Mouse (Mus musculus) kidney, postnatal 36 days (tissue): Measurements from ENCODE around the gene Phf5a.
A peak's percentile ranks its signal among the peaks of the same experiment; 100 is the strongest.
"Not testable (repeated sequence)": the region's sequence is repeated elsewhere in the genome, so short reads cannot be mapped to it uniquely, and the experiment has no call there.

Experiments
- DNase-seq, 2 experiments: peaks; one replicate each; pipeline ENCODE4 v3.0.0; 2021 to 2022; ENCODE audit warnings: mixed read lengths in 2 of 2

Gene Phf5a

DNA sequence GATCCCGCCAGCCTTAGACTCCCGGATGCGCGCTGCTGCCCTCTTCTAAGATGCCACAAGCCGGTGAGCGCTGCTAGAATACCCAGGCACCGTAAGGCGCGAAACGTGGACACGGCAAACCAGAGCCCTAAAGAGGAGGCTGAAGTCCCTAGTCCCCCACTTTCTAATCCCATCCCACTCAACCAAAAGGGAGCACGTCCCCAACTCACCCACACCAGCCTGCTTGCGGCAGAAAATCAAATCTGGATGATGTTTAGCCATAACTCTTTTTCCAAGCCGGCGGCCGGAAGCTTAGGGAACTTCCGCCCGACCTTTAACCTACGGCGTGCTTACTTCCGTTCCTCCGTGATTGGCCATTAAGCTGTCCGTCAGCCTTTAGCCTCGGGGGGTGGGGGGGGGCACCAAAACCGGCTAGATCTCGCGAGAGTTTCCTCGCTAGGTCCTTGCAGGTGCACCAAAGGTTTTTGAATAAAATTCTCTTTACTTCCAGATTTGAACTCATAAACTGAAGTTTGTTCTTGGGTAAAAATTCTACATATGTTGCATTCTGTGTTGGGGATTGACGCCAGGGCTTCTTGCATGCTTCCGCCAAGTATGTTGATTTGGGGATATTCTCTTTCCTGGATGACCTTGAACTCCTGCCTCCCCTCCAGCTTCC lies at the start of gene Phf5a:
Gene Phf5a (minus strand): TSS at position 308 of the 658 bp plus-strand sequence.
- peak; percentile 92 for DNase-seq

DNA sequence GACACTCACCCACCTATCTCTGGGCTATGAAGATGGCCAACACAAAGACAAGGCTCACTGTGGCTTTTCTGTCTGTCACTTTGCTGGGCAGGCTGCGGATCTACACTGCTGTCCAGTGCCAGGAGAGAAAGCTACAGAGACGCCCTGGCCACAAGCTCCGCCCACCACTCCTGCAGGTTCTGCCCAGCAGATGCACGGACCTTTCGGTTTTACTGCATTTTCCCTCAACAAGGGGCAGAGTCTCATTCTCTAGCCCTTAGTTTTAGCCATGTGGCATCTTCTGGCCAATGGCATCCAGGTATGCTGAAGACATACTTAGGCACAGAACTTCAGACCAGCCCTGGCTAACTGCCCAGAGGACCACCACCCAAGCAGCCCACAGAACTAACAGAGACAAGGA lies 49.5 kb upstream of the Phf5a start:
- no peak for DNase-seq

DNA sequence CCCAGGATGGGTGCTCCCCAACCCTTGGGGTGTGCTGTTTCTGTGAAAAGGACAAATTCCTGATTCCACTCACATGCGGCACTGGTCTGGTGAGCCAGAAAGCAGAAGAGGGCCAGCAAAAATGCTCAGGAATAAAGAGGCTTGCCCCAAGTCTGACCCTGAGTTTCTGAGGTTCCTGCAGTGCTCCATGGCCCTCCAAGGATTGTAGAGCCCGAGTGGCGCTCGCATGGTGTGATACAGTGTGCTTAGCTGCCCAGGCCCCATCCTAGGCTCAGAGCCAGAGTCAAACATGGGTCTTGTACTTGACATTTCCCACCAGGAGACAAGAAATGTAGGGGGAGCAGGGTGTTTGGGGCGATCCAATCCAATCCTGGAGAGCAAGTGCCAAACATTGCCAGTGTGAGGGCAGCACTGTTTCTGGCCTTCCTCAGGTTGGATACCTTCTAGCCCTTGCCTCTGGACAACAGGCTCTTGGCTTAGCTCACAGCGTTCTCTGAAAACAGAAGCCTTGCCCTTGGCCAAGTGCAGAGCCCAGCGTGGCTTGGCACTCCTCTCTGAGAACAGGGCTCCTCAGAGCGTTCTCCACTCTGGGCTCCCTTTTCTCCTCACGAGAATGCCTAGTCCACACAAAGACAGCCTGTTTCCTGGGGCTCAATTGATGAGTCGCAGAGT lies 49.0 kb upstream of the Phf5a start:
- DNase-seq, result no peak

DNA sequence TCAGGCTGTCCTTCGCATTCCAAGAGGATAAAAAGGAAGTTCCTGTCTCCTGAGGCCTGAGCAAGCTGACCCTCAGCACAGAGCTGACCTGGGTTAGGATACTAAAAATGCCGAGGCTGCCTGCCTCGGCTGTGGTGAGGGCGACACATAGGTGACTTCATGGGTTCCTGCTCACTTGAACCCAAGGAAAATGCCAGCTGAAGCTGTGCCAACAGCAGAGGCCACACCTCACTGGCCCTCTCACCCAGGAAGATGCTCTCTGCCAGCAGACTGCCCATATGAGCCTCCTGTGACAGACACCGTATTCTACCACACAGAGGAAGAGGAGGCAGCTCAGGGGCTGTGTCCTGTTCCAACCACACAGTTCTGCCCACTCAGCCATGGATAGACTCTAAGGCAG lies 47.4 kb upstream of the Phf5a start:
- peak; percentile 48 to 65 for DNase-seq

DNA sequence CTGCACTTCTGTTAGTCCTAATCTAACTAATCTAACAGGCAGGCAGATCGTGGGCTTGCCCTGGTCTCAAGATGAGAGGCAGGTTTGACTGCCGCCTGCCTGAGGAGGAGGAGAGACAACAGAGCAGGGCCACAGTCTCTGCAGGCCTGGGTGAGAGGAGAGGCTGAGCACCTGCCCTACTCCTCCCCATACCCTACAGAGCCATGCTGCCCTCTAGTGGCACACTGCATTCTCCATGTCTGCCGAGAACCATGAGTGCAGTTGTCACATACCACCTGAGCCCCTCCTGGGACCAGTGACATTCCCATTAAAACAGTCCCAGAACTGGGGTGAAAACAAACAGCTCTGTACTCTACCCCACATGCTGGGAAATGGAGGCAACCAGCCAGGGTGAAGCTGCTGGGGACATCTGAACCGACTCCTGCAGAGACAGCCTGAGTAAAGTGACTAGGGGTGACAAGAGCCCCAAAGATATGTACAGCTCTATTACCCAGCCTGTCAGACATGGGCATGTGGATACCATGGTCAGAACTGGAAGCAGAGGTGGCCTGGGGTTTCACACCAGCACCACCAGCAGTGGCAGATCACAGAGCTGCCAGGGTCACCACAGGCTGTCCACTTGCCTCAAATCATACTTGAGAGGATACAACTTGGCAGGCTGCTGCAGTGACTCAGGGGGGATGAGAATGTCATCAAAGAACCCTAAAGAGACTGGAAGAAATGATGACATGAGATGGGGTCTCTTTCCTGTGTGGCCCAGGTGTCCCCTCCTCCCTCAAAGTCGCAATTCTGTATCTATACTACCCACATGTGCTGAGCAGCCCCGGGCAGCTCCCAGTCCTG lies 46.1 kb upstream of the Phf5a start:
- peak; percentile 78 to 93 for DNase-seq

DNA sequence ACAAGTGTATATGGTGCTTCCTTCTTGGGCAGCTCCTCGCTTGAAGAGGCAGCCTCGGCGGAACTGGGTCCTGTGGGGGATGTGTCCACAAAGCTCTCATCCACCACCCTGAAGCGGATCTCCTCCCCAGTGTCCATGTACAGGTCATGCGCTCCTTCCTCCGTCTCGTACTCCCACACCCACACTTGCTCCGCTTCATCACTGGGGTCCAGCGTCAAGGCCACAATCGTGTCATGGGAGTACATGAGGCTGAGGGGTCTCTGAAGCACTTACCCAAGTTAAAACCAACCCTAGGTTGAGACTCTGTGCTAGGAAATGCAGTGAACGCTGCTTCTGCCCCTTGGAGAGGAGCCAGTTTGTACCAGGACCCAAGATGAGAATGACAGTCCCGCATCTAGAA lies 45.5 kb upstream of the Phf5a start:
- DNase-seq, result no peak

DNA sequence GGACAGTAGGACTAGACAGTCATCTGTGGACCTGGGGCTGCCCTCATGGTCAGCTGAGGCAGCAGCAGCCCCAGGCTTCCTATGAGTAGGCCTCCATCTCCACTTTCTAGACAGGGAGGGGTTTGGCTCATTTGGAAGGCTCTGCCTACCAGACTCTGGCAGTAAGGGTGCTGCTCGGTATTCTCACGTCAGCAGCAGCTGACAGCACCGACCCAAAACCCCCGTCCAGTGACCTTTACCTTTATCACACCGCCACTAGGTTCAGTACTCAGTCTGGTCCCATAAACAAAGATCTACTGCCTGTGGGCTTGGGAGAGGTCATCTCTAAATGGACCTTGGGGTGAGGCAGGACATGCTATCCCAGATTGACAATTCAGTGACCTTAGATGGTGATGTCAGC lies 44.0 kb upstream of the Phf5a start:
- no peak for DNase-seq

DNA sequence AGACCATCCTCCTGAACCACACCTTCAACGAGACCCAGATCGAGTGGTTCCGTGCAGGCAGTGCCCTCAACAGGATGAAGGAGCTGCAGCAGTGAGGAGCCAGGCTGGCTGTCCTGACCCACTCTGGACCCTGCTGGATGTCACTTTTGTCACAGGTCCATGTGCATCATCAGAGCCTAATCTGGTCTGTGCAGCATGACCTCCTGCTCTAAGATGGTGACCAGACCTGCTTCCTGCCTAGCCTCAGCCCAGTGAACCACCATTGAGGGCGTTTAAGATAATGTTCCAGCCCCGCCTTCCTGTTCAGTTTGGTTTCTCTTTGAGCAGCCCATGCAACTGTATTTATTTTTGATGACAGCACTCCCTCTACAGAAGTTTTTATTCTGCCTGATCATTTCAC lies 43.0 kb upstream of the Phf5a start:
- DNase-seq, result no peak

DNA sequence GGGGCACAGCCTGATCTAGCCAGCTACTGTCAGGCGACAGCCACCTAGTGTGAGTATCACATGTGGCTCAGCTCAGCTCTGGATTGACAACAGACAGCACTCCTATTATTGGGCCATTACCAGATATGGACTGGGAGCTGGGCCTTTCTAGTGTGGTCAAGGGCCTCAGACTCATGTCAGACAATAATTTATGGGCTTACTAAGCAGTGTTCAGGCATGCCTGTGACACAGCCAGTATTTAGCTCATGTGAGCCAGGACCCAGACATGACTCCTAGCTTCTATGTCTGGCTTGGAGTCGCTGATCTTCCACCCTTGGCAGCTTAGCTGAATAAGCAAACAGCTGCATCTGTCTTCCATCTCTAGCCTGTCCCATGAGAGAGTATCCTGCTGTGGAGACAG lies 40.8 kb upstream of the Phf5a start:
- DNase-seq, result no peak

DNA sequence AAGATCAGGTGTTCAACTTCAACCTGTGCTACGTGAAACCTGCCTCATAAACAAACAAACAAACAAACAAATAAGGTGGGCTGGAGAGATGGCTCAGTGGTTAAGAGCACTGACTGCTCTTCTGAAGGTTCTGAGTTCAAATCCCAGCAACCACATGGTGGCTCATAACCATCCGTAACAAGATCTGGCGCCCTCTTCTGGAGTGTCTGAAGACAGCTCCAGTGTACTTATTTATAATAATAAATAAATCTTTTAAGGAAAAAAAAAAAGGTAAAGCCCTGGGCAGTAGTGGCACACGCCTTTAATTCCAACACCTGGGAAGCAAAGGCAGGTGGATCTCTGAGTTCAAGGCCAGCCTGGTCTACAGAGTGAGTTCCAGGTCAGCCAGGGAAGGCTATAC lies 37.1 kb upstream of the Phf5a start:
- not testable (repeated sequence) for DNase-seq

DNA sequence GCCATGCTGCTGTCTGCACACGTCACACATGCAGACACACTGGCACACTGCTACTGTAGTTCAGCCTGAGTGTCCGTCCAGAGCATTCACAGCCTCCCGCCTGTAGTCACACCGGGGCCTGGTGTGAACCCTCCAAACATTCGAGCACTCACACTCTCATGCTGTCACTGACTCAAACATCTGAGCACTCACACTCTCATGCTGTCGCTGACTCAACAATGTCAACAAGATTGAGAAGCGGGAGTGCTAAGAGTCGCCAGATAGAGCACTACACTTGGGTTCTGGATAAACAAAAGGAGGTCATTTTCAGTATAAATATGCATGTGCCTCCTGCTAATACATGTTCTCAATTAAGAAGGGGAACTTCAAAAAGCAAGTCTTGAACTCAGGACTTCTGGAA lies 36.2 kb upstream of the Phf5a start:
- no peak for DNase-seq

DNA sequence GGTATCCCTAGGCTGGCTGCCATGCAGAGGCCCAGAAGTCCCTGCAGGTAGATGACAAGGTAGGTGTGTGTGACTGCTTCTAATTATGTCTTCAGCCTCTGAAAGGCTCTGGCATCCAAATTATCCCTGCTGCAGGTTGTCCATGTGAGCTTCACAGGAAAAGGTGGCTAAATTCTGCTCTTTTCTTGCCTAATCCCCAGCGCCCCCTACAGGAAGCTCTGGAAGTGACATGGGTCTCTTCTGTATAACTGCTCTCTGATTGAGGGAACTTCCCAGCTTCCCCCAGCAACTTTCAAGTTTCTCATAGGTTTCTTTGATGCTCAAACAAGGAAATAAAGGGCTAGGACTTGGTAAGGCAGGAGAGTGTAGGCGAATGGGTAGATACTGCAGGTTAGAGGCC lies 33.2 kb upstream of the Phf5a start:
- DNase-seq, result peak; percentile 71 to 90

DNA sequence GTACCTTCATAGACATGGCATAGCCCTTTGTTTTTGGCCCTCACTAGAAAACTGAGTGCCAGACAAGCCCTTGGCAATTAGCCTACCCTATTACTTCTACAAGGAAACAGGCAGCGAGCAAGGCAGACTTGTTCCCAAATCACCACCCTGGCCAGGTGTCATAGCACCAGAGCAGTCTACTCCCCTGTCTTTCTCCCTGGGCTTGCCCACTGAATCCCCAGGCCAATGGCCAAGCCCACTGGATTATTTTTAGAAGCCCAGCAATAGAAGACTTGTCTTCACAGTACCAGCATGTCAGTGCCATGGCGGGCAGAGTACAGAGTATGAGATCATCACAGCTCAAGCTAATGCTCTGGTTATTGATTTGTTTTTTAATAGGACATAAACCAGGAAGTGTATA lies 27.0 kb upstream of the Phf5a start:
- DNase-seq, result no peak

DNA sequence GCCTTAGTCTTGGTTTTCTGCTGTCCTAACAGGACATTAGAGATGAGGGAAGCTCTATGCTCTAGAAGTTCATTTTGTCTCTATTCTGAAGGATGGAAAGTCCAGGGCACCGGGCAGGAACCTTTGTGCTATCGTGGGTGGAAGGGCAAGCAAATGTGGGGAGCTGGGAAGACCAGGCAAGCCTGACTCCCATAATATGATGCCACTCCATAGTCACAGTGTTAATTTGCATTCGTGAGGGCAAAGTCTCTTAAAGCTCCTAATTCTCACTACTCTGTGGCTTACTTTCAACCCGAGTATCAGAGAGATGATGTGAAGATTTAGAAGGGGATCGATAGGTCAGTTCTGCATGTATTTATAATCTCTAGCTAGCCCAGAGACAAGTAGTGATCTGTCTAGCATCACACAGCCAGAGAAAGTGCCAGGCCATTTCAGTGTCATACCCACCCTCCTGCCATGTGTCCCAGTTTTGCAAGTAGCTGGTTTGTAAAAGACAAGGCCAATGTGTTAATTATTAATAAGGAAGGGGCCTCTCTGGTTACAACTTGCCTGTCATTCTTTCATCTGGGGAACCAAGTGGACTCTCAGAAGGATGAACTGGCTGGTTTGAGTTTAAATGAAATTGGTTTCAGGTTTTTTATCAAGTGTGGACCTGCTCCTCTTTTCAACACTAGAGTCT lies 26.0 kb upstream of the Phf5a start:
- peak in 1 of 2 experiments; percentile 59 for DNase-seq

DNA sequence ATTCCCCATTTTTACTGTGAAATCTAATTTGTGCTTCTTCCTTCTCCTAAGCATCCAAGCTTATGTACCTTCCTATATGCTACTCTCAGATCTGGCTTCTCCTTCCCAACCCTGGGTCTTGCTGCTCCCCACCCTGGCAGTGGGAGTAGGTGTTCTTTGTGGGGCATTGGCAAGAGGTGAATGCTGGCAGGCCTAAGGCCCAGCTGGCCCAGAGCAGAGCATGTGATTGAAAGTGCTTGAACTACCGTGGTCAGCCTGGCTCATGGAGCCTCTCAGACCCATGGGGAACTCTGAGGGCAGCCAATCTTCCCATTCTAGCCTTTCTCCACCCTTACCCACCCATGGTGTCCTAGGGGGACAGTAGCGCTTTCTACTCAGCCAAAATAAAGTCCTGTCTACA lies 24.7 kb upstream of the Phf5a start:
- DNase-seq, result no peak

DNA sequence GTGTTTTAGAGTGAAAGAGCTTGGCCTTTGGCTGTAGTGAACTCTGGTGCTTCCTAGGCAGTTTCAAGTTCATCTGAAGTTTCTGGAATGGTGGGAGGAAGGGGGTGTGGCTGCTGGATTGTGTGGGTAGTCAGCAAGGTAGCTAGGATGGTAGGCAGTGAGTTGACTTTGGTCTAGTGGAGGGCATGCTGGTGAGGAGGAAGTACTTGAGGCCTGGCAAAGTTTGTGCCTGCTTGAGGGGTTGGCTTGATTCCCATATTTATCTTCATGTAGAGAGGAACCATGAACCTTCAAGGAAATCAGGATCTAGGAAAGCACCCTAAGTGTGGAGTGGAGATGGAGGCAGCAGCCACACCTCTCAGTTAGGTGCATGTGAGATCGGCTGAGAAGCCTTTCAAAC lies 22.3 kb upstream of the Phf5a start:
- peak; percentile 59 to 81 for DNase-seq

DNA sequence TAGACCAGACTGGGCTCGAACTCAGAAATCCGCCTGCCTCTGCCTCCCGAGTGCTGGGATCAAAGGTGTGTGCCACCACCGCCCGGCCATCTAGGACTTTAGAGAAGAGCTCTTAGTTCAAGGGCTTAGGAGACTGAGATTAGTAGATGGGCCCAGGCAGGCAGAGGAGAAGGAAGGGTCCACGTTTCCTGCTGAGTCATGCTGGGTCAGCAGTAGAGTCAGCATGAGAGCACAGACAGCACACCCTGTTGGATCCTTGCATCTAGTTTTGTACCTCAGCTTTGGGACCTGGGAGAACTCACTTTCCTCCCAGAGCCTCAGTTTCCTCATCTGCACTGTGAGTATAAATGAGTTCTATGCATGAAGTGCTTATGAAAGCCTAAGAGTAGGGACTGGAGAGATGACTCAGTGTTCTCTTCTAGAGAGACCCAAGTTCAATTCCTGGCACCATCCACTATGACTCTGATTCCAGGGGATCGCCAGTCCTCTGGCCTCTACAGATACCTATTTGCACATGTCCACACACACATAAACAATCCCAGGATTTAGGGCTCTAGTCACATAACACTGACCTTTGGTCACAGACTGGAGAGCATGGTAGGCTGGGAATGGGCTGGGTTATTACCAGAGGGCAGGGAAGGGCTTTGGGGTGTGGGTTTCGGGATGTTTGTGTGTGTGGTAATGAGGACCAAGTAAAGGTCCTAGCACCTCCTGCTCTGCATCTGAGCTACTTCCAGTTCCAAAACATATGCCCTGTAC lies 20.3 kb upstream of the Phf5a start:
- peak in 1 of 2 experiments; percentile 40 for DNase-seq

DNA sequence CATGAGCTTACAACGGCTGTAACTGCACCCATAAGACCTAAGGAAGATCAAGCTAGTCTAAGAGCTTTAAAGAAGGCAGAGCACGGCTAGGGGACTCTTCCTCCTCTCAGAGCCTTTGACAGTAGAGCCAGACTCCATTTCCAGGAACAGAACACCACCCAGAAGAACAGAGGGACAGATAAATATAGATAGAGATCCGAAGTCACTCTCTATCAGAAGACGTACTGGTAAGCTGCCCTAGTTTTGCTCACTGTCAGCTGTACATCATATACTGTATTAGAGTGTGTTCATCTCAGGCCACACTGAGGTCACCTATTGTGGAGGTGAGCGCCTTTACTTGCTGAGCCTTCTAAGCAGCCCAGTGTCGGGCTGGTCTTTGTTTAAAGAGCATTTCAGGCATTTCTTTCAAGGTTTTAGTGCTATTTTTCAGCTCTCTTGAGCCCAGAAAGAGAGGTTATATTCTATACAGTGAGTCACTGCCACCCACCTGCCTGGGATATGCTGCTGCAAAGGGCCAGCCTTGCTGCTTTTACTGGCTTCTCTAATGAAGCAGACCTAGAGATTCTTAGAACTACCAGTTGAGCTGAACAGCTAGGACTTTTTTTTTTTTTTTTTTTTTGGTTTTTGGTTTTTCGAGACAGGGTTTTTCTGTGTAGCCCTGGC lies 19.6 kb upstream of the Phf5a start:
- DNase-seq, result no peak

DNA sequence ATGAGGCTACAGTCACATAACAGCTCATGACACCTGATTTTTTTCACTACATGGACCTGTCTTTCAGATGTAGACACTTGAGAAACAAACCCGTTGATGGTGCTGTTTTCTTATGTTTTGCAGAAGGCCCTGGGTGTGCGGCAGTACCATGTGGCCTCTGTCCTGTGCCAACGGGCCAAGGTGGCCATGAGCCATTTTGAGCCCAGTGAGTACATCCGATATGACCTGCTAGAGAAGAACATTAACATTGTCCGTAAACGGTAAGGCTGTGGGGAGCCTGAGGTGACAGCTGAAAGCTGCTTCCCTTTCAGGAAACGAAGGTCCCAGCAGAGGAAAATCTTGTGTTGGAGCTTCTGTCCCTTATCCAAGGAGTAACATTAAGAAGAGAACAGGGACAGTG lies 17.5 kb upstream of the Phf5a start:
- no peak for DNase-seq

DNA sequence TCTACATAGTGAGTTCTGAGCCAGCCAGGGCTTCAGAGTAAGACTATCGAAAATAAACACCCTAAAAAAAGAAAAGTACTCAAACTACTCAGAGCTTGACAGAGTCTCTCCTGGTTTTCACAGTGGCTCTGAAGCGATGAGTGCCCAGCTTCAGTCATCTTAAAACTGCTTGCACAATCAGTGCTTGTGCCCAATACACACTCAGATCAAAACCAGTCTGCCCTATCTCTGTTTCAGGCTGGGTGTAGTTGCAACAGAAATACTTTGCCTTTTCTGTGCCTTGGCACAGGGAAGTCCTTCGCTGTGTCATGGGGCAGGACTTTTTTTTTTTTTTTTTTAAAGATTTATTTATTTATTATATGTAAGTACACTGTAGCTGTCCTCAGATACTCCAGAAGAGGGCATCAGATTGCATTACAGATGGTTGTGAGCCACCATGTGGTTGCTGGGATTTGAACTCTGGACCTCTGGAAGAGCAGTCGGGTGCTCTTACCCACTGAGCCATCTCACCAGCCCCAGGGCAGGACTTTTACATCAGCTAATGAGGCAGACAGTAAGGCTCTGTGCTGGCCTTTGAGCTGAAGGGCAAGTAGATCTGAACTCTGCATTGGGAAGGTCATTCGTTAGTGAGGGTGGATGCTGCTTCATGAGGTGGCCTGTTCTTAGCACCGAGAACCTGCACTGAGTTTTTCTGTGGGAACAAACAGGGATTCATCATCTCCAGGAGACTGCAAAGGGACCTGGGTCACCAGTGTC lies 15.3 kb upstream of the Phf5a start:
- DNase-seq, result peak; percentile 33 to 35

DNA sequence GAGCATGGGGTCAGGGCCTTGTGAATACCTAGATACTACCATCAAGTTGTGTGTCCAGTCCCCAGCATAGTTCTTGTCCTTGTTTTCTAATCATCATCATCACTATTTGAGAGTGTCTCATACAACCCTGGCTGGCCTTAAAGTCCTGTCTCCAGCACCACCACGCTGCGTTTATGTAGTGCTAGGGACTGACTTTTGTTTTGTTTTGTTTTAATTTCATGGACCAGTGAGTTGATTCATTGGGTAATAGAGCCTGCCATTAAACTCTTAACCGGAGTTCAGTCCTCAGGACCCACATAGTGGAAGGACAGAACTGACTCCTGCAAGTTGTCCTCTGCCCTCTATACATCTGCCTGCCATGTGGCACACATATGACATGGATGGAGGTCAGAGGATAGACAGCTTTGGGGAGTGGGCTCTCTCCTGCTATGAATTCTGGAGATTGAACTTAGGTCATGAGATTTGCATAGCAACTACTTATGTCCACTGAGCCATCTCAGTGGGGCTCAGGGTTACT lies 13.8 kb upstream of the Phf5a start:
- DNase-seq, result no peak
